ENCODE assay signal across 12 mouse cellular contexts in the genomic region with DNA sequence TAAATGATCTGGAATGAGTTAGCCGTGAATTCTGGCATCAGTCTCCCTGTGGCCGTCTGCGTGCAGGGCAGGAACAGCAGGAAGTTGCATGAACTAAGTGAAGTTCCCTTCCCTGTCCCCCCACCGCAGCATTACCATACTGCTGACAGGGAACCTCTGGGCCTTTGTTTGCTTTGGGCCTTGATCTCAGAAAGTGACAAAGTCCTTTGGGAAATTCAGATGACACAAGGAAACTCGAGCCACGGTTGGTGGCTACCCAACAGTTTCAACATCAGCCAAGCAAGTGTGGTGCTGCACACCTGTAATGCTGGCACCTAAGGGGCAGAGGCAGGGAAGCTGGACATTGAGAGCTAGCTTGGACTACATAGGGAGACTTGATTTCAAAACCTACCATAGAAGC. TPM values are rescaled to one million over a fixed set of nuclear protein-coding genes. Genes with fewer than 3 reads are reported as not detected.
DNase-seq lines count a peak whose midpoint lies in the region; ATAC-seq lines count a peak whose summit lies in the region.
"Had no signal": no experiment of that assay in that cellular context is flagged by ENCODE, and none has a peak within 500 bp of the region (broad histone marks: within the 10 kb centered on the region; RNA-seq: fewer than 3 reads in every experiment).

No protein-coding gene starts in this region.

- H3K36me3 ChIP-seq in liver, embryonic 15.5 days (replicated peaks): no peaks in the 10 kb centered on the region
- H3K36me3 ChIP-seq: neural tube, embryonic 13.5 days had no signal

- no peak overlapping the region for H3K9ac ChIP-seq in liver, embryonic 15.5 days
- H3K9ac ChIP-seq: neural tube, embryonic 13.5 days had no signal

- H3K4me2 ChIP-seq in liver, embryonic 15.5 days: peak overlapping the region; percentile 49
- H3K4me2 ChIP-seq: neural tube, embryonic 13.5 days had no signal

- H3K27me3 ChIP-seq in liver, embryonic 15.5 days: no peaks in the 10 kb centered on the region
- H3K27me3 ChIP-seq: neural tube, embryonic 13.5 days had no signal

- ATAC-seq in hematopoietic stem cell, adult 5-6 weeks (replicated peaks in 1 of 2; ENCODE audit: insufficient read depth in 1 of 2, low FRiP score in 2 of 2, low TSS enrichment in 1 of 2, low read depth in 1 of 2, poor library complexity in 2 of 2, severe bottlenecking in 2 of 2): peak; percentile 72 to 81
- peak; percentile 73 for ATAC-seq in liver, embryonic 15.5 days (ENCODE audit: insufficient read depth)

- H3K27ac ChIP-seq in liver, embryonic 15.5 days (replicated peaks): peak overlapping the region; percentile 81
- H3K27ac ChIP-seq: neural tube, embryonic 13.5 days had no signal

- 15% methylated on average over 6 of the region's 6 CpGs for WGBS in liver, embryonic 15.5 days (ENCODE audit: insufficient replicate concordance)

- DNase-seq in spleen, postnatal 36 days (ENCODE audit: low spot score in 2 of 2): peak; percentile 56 to 61
- DNase-seq in spleen, adult 12 weeks (ENCODE audit: low spot score): no peak
- DNase-seq in yolk sac, embryonic 10.5 days (ENCODE audit: low spot score): peak; percentile 86
- no peak for DNase-seq in gastrocnemius, postnatal 10 days
- no peak for DNase-seq in adrenal gland, adult 2 months
- DNase-seq: cerebellum, postnatal 36 days; gastrocnemius, postnatal 36 days; right cerebral cortex, postnatal 14 days; thymus, adult 18-20 months had no signal

- H3K4me3 ChIP-seq in liver, embryonic 15.5 days (replicated peaks): peak overlapping the region; percentile 27
- H3K4me3 ChIP-seq: neural tube, embryonic 13.5 days had no signal

- no peaks in the 10 kb centered on the region for H3K9me3 ChIP-seq in liver, embryonic 15.5 days (replicated peaks)
- H3K9me3 ChIP-seq: neural tube, embryonic 13.5 days had no signal

- H3K4me1 ChIP-seq in liver, embryonic 15.5 days (replicated peaks): peaks cover 15% of the 10 kb centered on the region
- H3K4me1 ChIP-seq: neural tube, embryonic 13.5 days had no signal

RNA-seq across cellular contexts. Expression of a gene that starts 12.6 kb away (rescaled TPM):
- 32.4 and 35.8 TPM in 2 replicates for total RNA-seq in hematopoietic stem cell, adult 5-6 weeks (2017)
- polyA plus RNA-seq in liver, embryonic 15.5 days (2015; fragmentation: Nextera tagmentation; extraction: Ambion mirVana): 20.0 and 23.5 TPM in 2 replicates
- 10 to 100 TPM; 43.7 to 54.7 TPM for total RNA-seq in gastrocnemius, postnatal 10 days (2021)
- 100 to 1,000 TPM; 139 to 169 TPM for total RNA-seq in adrenal gland, adult 2 months (2021)
- 242 and 299 TPM in 2 replicates for polyA plus RNA-seq in adrenal gland, adult 2 months (2012; rRNA removed)

RNA-seq across cellular contexts. Expression of a gene that starts 19.3 kb away (rescaled TPM):
- total RNA-seq in hematopoietic stem cell, adult 5-6 weeks (2017): 3.3 and 16.4 TPM in 2 replicates
- 0.74 and 0.84 TPM in 2 replicates for polyA plus RNA-seq in liver, embryonic 15.5 days (2015; fragmentation: Nextera tagmentation; extraction: Ambion mirVana)
- total RNA-seq in gastrocnemius, postnatal 10 days (2021): 1 to 10 TPM; 1.0 to 4.0 TPM
- 1 to 10 TPM; 2.4 TPM for total RNA-seq in adrenal gland, adult 2 months (2021)
- 10.2 and 10.3 TPM in 2 replicates for polyA plus RNA-seq in adrenal gland, adult 2 months (2012; rRNA removed)

RNA-seq across cellular contexts. Expression of a gene that starts 30.0 kb away (rescaled TPM):
- 50.3 and 74.9 TPM in 2 replicates for total RNA-seq in hematopoietic stem cell, adult 5-6 weeks (2017)
- 103 and 119 TPM in 2 replicates for polyA plus RNA-seq in liver, embryonic 15.5 days (2015; fragmentation: Nextera tagmentation; extraction: Ambion mirVana)
- total RNA-seq in gastrocnemius, postnatal 10 days (2021): 10 to 100 TPM; 56.3 to 62.9 TPM
- 100 to 1,000 TPM in 1 of 2 experiments, 10 to 100 TPM in 1; 92.8 to 136 TPM for total RNA-seq in adrenal gland, adult 2 months (2021)
- polyA plus RNA-seq in adrenal gland, adult 2 months (2012; rRNA removed): 970 and 1,207 TPM in 2 replicates

RNA-seq across cellular contexts. Expression of a gene that starts 34.5 kb away (rescaled TPM):
- total RNA-seq in hematopoietic stem cell, adult 5-6 weeks (2017): 0.25 TPM in 1 of 2 replicates, not detected in the other
- 0.50 and 0.79 TPM in 2 replicates for polyA plus RNA-seq in liver, embryonic 15.5 days (2015; fragmentation: Nextera tagmentation; extraction: Ambion mirVana)
- total RNA-seq in gastrocnemius, postnatal 10 days (2021): under 1 TPM; 0.38 to 0.75 TPM
- under 1 TPM; 0.31 to 0.75 TPM for total RNA-seq in adrenal gland, adult 2 months (2021)
- 3.4 and 3.7 TPM in 2 replicates for polyA plus RNA-seq in adrenal gland, adult 2 months (2012; rRNA removed)

RNA-seq across cellular contexts. Expression of a gene that starts 39.2 kb away (rescaled TPM):
- total RNA-seq in hematopoietic stem cell, adult 5-6 weeks (2017): 352 and 456 TPM in 2 replicates
- 109 and 118 TPM in 2 replicates for polyA plus RNA-seq in liver, embryonic 15.5 days (2015; fragmentation: Nextera tagmentation; extraction: Ambion mirVana)
- total RNA-seq in gastrocnemius, postnatal 10 days (2021): 1 to 10 TPM; 5.0 to 7.0 TPM
- total RNA-seq in adrenal gland, adult 2 months (2021): 10 to 100 TPM; 11.6 to 24.3 TPM
- 49.5 and 67.1 TPM in 2 replicates for polyA plus RNA-seq in adrenal gland, adult 2 months (2012; rRNA removed)

Comparison
In these comparisons a context has a peak if more than half of its experiments do, and no peak if none do; other contexts are left out.
1. DNase-seq: peak in spleen, postnatal 36 days (2 of 2) and yolk sac, embryonic 10.5 days (single experiment); none in spleen, adult 12 weeks (single experiment), gastrocnemius, postnatal 10 days (single experiment) and adrenal gland, adult 2 months (single experiment).